Mouse (Mus musculus) MEL (cell line): ENCODE data around the gene Arhgap4. TPM values are rescaled to one million over a fixed set of nuclear protein-coding genes. Genes with fewer than 3 reads are reported as not detected.

ENCODE experiments used
- DNase-seq: peaks from one replicate; pipeline ENCODE4 v3.0.0; 2011; ENCODE audit warnings: low read depth, low spot score
- H3K27ac ChIP-seq: 2 replicates; pipeline ENCODE4 v1.5.1; 2012; ENCODE audit warnings: low read depth, mild to moderate bottlenecking, control low read depth, low read length, moderate library complexity; ENCODE audit not compliant: control insufficient read depth
- H3K27me3 ChIP-seq, 2 experiments: fragments of 150-350 bp in 1 of 2; sonication (generic) in 1 of 2; 2 replicates each; pipeline ENCODE4 v1.6.1; 2012; ENCODE audit warnings: low read length in 2 of 2, mild to moderate bottlenecking in 2 of 2, improper control_type of control experiment in 1 of 2, moderate library complexity in 1 of 2; ENCODE audit not compliant: insufficient read depth in 2 of 2, control insufficient read depth in 1 of 2
- H3K36me3 ChIP-seq, 2 experiments: 2 replicates each; pipeline ENCODE4 v1.6.1; 2012 to 2014; ENCODE audit warnings: low read length in 2 of 2, improper control_type of control experiment in 1 of 2, inconsistent platforms in 1 of 2, mild to moderate bottlenecking in 1 of 2; ENCODE audit not compliant: insufficient read depth in 2 of 2, control insufficient read depth in 1 of 2
- H3K4me1 ChIP-seq, 2 experiments: fragments of 150-350 bp in 1 of 2; sonication (generic) in 1 of 2; 2 replicates each; pipeline ENCODE4 v1.6.1; 2012; ENCODE audit warnings: low read length in 2 of 2, improper control_type of control experiment in 1 of 2, mild to moderate bottlenecking in 1 of 2; ENCODE audit not compliant: insufficient read depth in 2 of 2, control insufficient read depth in 1 of 2
- H3K4me3 ChIP-seq, 2 experiments: fragments of 150-350 bp in 1 of 2; sonication (generic) in 1 of 2; 2 replicates each; pipeline ENCODE4 v1.5.1; 2012; ENCODE audit warnings: low read depth in 2 of 2, low read length in 2 of 2, mild to moderate bottlenecking in 2 of 2, moderate library complexity in 2 of 2, control low read depth in 1 of 2, improper control_type of control experiment in 1 of 2; ENCODE audit not compliant: control insufficient read depth in 1 of 2, insufficient read depth in 1 of 2
- H3K79me2 ChIP-seq: 2 replicates; pipeline ENCODE4 v1.6.1; 2012; ENCODE audit warnings: mild to moderate bottlenecking, low read length, moderate library complexity; ENCODE audit not compliant: control insufficient read depth, poor library complexity, insufficient read depth
- H3K9ac ChIP-seq: 2 replicates; pipeline ENCODE4 v1.6.1; 2012; ENCODE audit warnings: low read depth, mild to moderate bottlenecking, control low read depth, low read length, moderate library complexity; ENCODE audit not compliant: control insufficient read depth, poor library complexity, severe bottlenecking
- H3K9me3 ChIP-seq: fragments of 150-350 bp; sonication (generic); replicated peaks from 2 replicates; pipeline ENCODE4 v1.6.1; 2012; ENCODE audit warnings: mild to moderate bottlenecking, low read length, improper control_type of control experiment, moderate library complexity; ENCODE audit not compliant: insufficient read depth
- CHD1 ChIP-seq: IDR thresholded peaks from 2 replicates; pipeline ENCODE4 v1.6.1; 2012; ENCODE audit warnings: low read depth, mild to moderate bottlenecking, inconsistent platforms, low read length, improper control_type of control experiment
- CHD2 ChIP-seq: IDR thresholded peaks from 2 replicates; pipeline ENCODE4 v1.6.1; 2011; ENCODE audit warnings: low read length, improper control_type of control experiment
- E2F4 ChIP-seq: IDR thresholded peaks from 2 replicates; pipeline ENCODE4 v1.6.1; 2011; ENCODE audit warnings: low read depth, low read length, improper control_type of control experiment, borderline replicate concordance
- ELF1 ChIP-seq: IDR thresholded peaks from 2 replicates; pipeline ENCODE4 v1.6.1; 2014; ENCODE audit warnings: low read depth, mild to moderate bottlenecking, inconsistent platforms, low read length, improper control_type of control experiment, moderate library complexity
- EP300 ChIP-seq, 2 experiments: IDR thresholded peaks; 2 replicates each; pipeline ENCODE4 v1.6.1; 2011; ENCODE audit warnings: improper control_type of control experiment in 2 of 2, low read length in 2 of 2, low read depth in 1 of 2, mild to moderate bottlenecking in 1 of 2
- ETS1 ChIP-seq: IDR thresholded peaks from 2 replicates; pipeline ENCODE4 v1.6.1; 2012; ENCODE audit warnings: low read depth, mild to moderate bottlenecking, inconsistent platforms, low read length, improper control_type of control experiment, moderate library complexity
- GATA1 ChIP-seq: IDR thresholded peaks from 2 replicates; pipeline ENCODE4 v1.6.1; 2011; ENCODE audit warnings: low read depth, low read length, improper control_type of control experiment
- HCFC1 ChIP-seq: IDR thresholded peaks from 2 replicates; pipeline ENCODE4 v1.6.1; 2012; ENCODE audit warnings: low read depth, mild to moderate bottlenecking, inconsistent platforms, low read length, improper control_type of control experiment, moderate library complexity
- JUND ChIP-seq: IDR thresholded peaks from 2 replicates; pipeline ENCODE4 v1.6.1; 2011; ENCODE audit warnings: low read depth, mild to moderate bottlenecking, improper control_type of control experiment, low read length
- MAFK ChIP-seq: IDR thresholded peaks from 2 replicates; pipeline ENCODE4 v1.6.1; 2011; ENCODE audit warnings: low read depth, mild to moderate bottlenecking, low read length, improper control_type of control experiment, borderline replicate concordance
- MAX ChIP-seq: IDR thresholded peaks from 2 replicates; pipeline ENCODE4 v1.6.1; 2011; ENCODE audit warnings: low read length, improper control_type of control experiment
- MAZ ChIP-seq: IDR thresholded peaks from 2 replicates; pipeline ENCODE4 v1.6.1; 2012; ENCODE audit warnings: low read depth, mild to moderate bottlenecking, inconsistent platforms, low read length, improper control_type of control experiment
- MEF2A ChIP-seq: IDR thresholded peaks from 2 replicates; pipeline ENCODE4 v1.6.1; 2014; ENCODE audit warnings: low read depth, mild to moderate bottlenecking, inconsistent platforms, low read length, improper control_type of control experiment; ENCODE audit not compliant: poor library complexity, insufficient replicate concordance, severe bottlenecking; ENCODE audit errors: extremely low read depth
- NELFE ChIP-seq: IDR thresholded peaks from 2 replicates; pipeline ENCODE4 v1.6.1; 2011; ENCODE audit warnings: low read depth, low read length, improper control_type of control experiment
- POLR2A ChIP-seq, 2 experiments: IDR thresholded peaks; 2 replicates each; pipeline ENCODE4 v1.6.1; 2011 to 2012; ENCODE audit warnings: low read length in 2 of 2, mild to moderate bottlenecking in 2 of 2, control low read depth in 1 of 2, improper control_type of control experiment in 1 of 2, low read depth in 1 of 2, moderate library complexity in 1 of 2; ENCODE audit not compliant: control insufficient read depth in 1 of 2, insufficient read depth in 1 of 2, poor library complexity in 1 of 2
- POLR2AphosphoS2 ChIP-seq: IDR thresholded peaks from 2 replicates; pipeline ENCODE4 v1.6.1; 2011; ENCODE audit warnings: low read length, improper control_type of control experiment
- POLR2AphosphoS5 ChIP-seq: IDR thresholded peaks from 2 replicates; pipeline ENCODE4 v1.6.1; 2012; ENCODE audit warnings: low read depth, borderline replicate concordance, mild to moderate bottlenecking, inconsistent platforms, low read length, moderate library complexity, mixed read lengths
- RCOR1 ChIP-seq: IDR thresholded peaks from 2 replicates; pipeline ENCODE4 v1.6.1; 2012; ENCODE audit warnings: low read depth, mild to moderate bottlenecking, inconsistent platforms, low read length, improper control_type of control experiment
- SMC3 ChIP-seq: IDR thresholded peaks from 2 replicates; pipeline ENCODE4 v1.6.1; 2011; ENCODE audit warnings: low read depth, low read length, improper control_type of control experiment
- TAL1 ChIP-seq: IDR thresholded peaks from 2 replicates; pipeline ENCODE4 v1.6.1; 2012; ENCODE audit warnings: mild to moderate bottlenecking, inconsistent platforms, low read length, moderate library complexity, mixed read lengths
- TCF12 ChIP-seq: IDR thresholded peaks from 2 replicates; pipeline ENCODE4 v1.6.1; 2014; ENCODE audit warnings: low read depth, mild to moderate bottlenecking, inconsistent platforms, low read length, improper control_type of control experiment, moderate library complexity
- UBTF ChIP-seq: IDR thresholded peaks from 2 replicates; pipeline ENCODE4 v1.6.1; 2012; ENCODE audit warnings: low read depth, mild to moderate bottlenecking, inconsistent platforms, low read length, improper control_type of control experiment, moderate library complexity, borderline replicate concordance; ENCODE audit not compliant: insufficient read depth
- USF2 ChIP-seq, 2 experiments: IDR thresholded peaks; 2 replicates each; pipeline ENCODE4 v1.6.1; 2011 to 2012; ENCODE audit warnings: improper control_type of control experiment in 2 of 2, low read length in 2 of 2, borderline replicate concordance in 1 of 2, inconsistent platforms in 1 of 2, low read depth in 1 of 2, mild to moderate bottlenecking in 1 of 2; ENCODE audit not compliant: insufficient read depth in 1 of 2
- ZMIZ1 ChIP-seq: IDR thresholded peaks from 2 replicates; pipeline ENCODE4 v1.6.1; 2012; ENCODE audit warnings: low read depth, mild to moderate bottlenecking, inconsistent platforms, low read length, improper control_type of control experiment, moderate library complexity
- polyA plus RNA-seq, 2 experiments: library from polyadenylated mRNA; stranded (reverse) in 1 of 2; unstranded in 1 of 2; fragments of >175 nt in 1 of 2; fragments of >200 nt in 1 of 2; gene quantifications; 2 replicates each; pipeline versions ENCODE4 v1.2.1 to v1.2.4; 2012; ENCODE audit warnings: low replicate concordance in 2 of 2, low read depth in 1 of 2; ENCODE audit not compliant: insufficient read length in 2 of 2, insufficient read depth in 1 of 2, missing spikeins in 1 of 2
- total RNA-seq: library from RNA; depleted of rRNA; stranded (reverse); fragments of 300-350 nt; gene quantifications from 2 replicates; pipeline ENCODE4 v1.2.3, GENCODE M21; 2012

Gene Arhgap4
- total and polyA plus RNA-seq, 3 experiments: 10.3 to 24.5 TPM; not detected in 1

- TF ChIP-seq POLR2AphosphoS2 (0 out of 2 replicates have a peak, but pooled peaks have one; percentile 49), EP300 (IDR thresholded peaks at IDR 0.05; ENCODE audit: low read depth in 1 of 2, low read length in 2 of 2) (peak; percentile 66 to 72), RCOR1 (no peak), POLR2AphosphoS5 (no peak), ZMIZ1 (no peak), ELF1 (no peak), GATA1 (peak; percentile 28; the same call in 1 of the 2 replicates), TCF12 (peak; percentile 66), UBTF (no peak), JUND (no peak), E2F4 (no peak)
These were observed 10.1 kb downstream of the Arhgap4 start (continued) for GRCm38 (mm10) chrX:73911588-73911987.

GRCm38 (mm10) chrX:73911156-73911555 lies 10.5 kb downstream of the Arhgap4 start:
- Histone ChIP-seq H3K9me3 (no peaks in the 10 kb centered on the region), H3K9ac (peak overlapping the region; percentile 73), H3K4me1 (peaks cover 15 to 32% of the 10 kb centered on the region in 2 experiments), H3K4me3 (peak overlapping the region; percentile 61 to 63), H3K36me3 (peaks cover 0 to 35% of the 10 kb centered on the region in 2 experiments; a peak in 2 of 4 replicates), H3K79me2 (peaks cover 2% of the 10 kb centered on the region), H3K27ac (peak overlapping the region; percentile 90), H3K27me3 (no peaks in the 10 kb centered on the region)
- peak; percentile 68 for DNase-seq
- TF ChIP-seq POLR2AphosphoS2 (no peak), MAX (peak; percentile 46; the same call in 1 of the 2 replicates), TCF12 (peak; percentile 17; the same call in 1 of the 2 replicates), SMC3 (no peak), POLR2A (IDR thresholded peaks at IDR 0.05; ENCODE audit: control insufficient read depth in 1 of 2, insufficient read depth in 1 of 2, low read depth in 1 of 2, low read length in 2 of 2, poor library complexity in 1 of 2) (peak in 1 of 2 experiments; percentile 51; a peak in 1 of 4 replicates), NELFE (peak; percentile 40; the same call in 1 of the 2 replicates)

GRCm38 (mm10) chrX:73910451-73910850 lies 11.2 kb downstream of the Arhgap4 start:
- H3K27ac ChIP-seq: peak overlapping the region; percentile 90
- H3K79me2 ChIP-seq: peaks cover 2% of the 10 kb centered on the region
- H3K9ac ChIP-seq: peak overlapping the region; percentile 73
- peak; percentile 46 for DNase-seq
- TF ChIP-seq ETS1 (no peak), MAZ (no peak), MAFK (no peak), EP300 (IDR thresholded peaks at IDR 0.05; ENCODE audit: low read depth in 1 of 2, low read length in 2 of 2) (no peak), CHD1 (no peak), TAL1 (no peak), E2F4 (no peak), RCOR1 (no peak), TCF12 (no peak), POLR2A (IDR thresholded peaks at IDR 0.05; ENCODE audit: control insufficient read depth in 1 of 2, insufficient read depth in 1 of 2, low read depth in 1 of 2, low read length in 2 of 2, poor library complexity in 1 of 2) (no peak), HCFC1 (no peak), CHD2 (no peak), USF2 (IDR thresholded peaks at IDR 0.05; ENCODE audit: borderline replicate concordance in 1 of 2, insufficient read depth in 1 of 2, low read depth in 1 of 2, low read length in 2 of 2) (no peak), GATA1 (no peak), MEF2A (no peak)
- TF ChIP-seq, all 39 proteins: peak for 0
- peak overlapping the region; percentile 61 to 63 for H3K4me3 ChIP-seq
- no peaks in the 10 kb centered on the region for H3K9me3 ChIP-seq
- H3K27me3 ChIP-seq: no peaks in the 10 kb centered on the region
- H3K36me3 ChIP-seq: peaks cover 0 to 32% of the 10 kb centered on the region in 2 experiments; a peak in 2 of 4 replicates
- H3K4me1 ChIP-seq: peaks cover 15 to 32% of the 10 kb centered on the region in 2 experiments
